Mouse (Mus musculus) cortical plate, adult 2 months (tissue): Measurements from ENCODE around the gene Fcrl1.
"Not testable (repeated sequence)": the region's sequence is repeated elsewhere in the genome, so short reads cannot be mapped to it uniquely, and the experiment has no call there.

Experiments
- CTCF ChIP-seq: fragments of 200-500 bp; IDR thresholded peaks from 2 replicates; pipeline ENCODE4 v1.5.1; 2011; ENCODE audit warnings: mild to moderate bottlenecking, control low read depth, low read length; ENCODE audit not compliant: insufficient read depth; ENCODE audit errors: extremely low read depth
- POLR2A ChIP-seq: fragments of 200-500 bp; IDR thresholded peaks from 2 replicates; pipeline ENCODE4 v1.6.1; 2011; ENCODE audit warnings: mild to moderate bottlenecking, low read length, control low read depth; ENCODE audit not compliant: insufficient read depth; ENCODE audit errors: extremely low read depth

DNA sequence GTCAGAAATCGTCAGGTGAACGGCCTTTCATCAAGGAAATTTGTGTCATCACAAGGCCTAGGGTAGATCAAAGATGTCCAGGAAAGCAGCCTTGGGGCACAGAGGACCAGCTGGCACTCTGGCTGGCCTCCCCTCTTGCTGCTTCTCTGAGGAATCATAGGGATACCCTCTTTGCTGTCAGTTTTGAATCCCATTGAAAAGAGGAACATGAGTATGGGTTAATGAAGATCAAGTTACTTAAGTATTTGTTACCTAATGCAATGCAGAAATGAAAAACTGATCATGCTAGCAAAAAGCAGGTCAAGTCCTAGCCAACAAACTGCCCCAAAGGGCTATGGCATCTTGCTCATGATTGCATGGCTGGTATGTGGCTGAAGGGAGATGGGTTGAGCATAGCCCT lies 25.2 kb upstream of the Fcrl1 start:
- not testable (repeated sequence) for TF ChIP-seq CTCF, POLR2A
